Mouse (Mus musculus): Measurements from ENCODE around the gene Nlrc5. TPM values are rescaled to one million over a fixed set of nuclear protein-coding genes. Genes with fewer than 3 reads are reported as not detected.
A peak's percentile ranks its signal among the peaks of the same experiment; 100 is the strongest.

Gene Nlrc5
- polyA plus RNA-seq, 1 experiment from 2014 or later = not detected

DNA sequence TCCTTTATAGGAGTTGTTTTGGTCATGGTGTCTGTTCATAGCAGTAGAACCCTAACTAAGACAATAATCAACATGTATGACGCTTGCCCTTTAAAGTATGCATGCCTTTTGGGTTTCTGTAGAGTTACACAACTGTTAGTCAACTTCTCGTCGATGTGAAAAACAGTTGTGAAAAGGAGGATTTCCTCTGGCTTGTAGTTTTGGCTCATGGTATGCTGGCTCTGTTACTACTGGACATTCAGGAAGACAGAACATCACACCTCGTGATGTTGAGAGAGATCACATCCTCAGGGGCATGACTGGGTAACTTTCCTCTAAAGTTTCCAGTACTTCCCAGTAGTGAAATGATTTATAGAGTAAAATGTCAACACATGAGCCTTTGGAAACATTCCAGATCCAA, 96.5 kb downstream of the Nlrc5 start:
- Histone ChIP-seq H3K4me1 (ENCODE audit: control insufficient read depth, insufficient read depth, low read length) (peaks cover 3% of the 10 kb centered on the region; the same call in 1 of the 2 replicates), H3K27me3 (ENCODE audit: control insufficient read depth, insufficient read depth, low read length) (peaks cover 31% of the 10 kb centered on the region), H3K4me3 (ENCODE audit: low read depth, low read length) (no peak overlapping the region), H3K9ac (ENCODE audit: low read depth, low read length) (no peak overlapping the region), H3K36me3 (ENCODE audit: control insufficient read depth, insufficient read depth, low read length) (no peaks in the 10 kb centered on the region), H3K27ac (ENCODE audit: low read depth, low read length) (no peak overlapping the region), H3K9me3 (replicated peaks; ENCODE audit: control insufficient read depth, low read length) (no peaks in the 10 kb centered on the region), H3K4me2 (no peak overlapping the region)
- 86% methylated on average over 4 of the region's 4 CpGs for WGBS (ENCODE audit: insufficient replicate concordance)
- ATAC-seq (replicated peaks; ENCODE audit: insufficient number of reproducible peaks, low FRiP score, low TSS enrichment) = no peak

DNA sequence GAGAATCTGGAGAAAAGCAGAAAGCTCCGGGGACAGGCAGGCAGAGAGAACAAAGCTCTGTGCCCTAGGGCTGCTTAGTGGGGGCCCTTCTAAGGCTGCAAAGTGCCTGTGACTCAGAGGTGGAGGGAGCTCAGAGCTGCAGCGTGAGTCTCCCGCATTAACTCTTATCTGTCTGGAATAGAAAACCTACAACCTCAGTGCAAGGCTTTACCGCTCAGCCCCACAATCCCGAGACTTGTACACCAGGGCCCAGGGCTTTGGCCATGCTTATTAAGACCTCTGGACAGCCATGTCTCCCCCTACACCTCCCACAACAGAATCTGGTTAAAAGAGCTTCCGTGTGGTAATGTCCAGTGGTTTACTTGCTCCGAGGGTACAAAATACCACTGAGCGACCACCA, 97.8 kb downstream of the Nlrc5 start:
- no peak overlapping the region for H3K27ac ChIP-seq (ENCODE audit: low read depth, low read length)
- H3K27me3 ChIP-seq (ENCODE audit: control insufficient read depth, insufficient read depth, low read length) = peaks cover 38% of the 10 kb centered on the region

DNA sequence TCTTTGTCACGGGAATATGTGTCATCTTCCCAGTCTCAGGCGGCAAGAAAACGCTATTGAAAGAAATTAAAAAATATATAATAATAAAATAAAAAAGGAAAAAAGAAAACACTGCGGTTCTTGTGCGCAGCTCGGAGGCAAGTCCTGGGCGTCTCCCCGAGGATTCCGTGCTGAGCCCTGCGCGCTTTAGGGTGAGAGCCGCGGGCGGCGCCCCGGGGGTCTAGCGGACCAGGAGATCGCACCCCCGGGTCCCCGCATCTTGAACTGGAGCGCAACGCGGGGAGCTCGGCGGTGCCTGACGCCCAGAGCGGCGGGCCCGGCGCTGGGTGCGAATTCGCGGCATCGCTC, 98.3 kb downstream of the Nlrc5 start:
- Histone ChIP-seq H3K27me3 (ENCODE audit: control insufficient read depth, insufficient read depth, low read length) (peaks cover 39% of the 10 kb centered on the region), H3K4me1 (ENCODE audit: control insufficient read depth, insufficient read depth, low read length) (peaks cover 3% of the 10 kb centered on the region; the same call in 1 of the 2 replicates)
- peak; percentile 7; the same call in 1 of the 2 replicates for ATAC-seq (replicated peaks; ENCODE audit: insufficient number of reproducible peaks, low FRiP score, low TSS enrichment)

More for the DNA sequence above, 97.8 kb downstream of the Nlrc5 start:
- H3K36me3 ChIP-seq (ENCODE audit: control insufficient read depth, insufficient read depth, low read length) = no peaks in the 10 kb centered on the region
- 1% methylated on average over 8 of the region's 8 CpGs for WGBS (ENCODE audit: insufficient replicate concordance)
- peak overlapping the region; percentile 65 for H3K4me3 ChIP-seq (ENCODE audit: low read depth, low read length)
- H3K9me3 ChIP-seq (replicated peaks; ENCODE audit: control insufficient read depth, low read length) = no peaks in the 10 kb centered on the region
- peak overlapping the region; percentile 72; the same call in 1 of the 2 replicates for H3K9ac ChIP-seq (ENCODE audit: low read depth, low read length)
- no peak for ATAC-seq (replicated peaks; ENCODE audit: insufficient number of reproducible peaks, low FRiP score, low TSS enrichment)
- peaks cover 3% of the 10 kb centered on the region; the same call in 1 of the 2 replicates for H3K4me1 ChIP-seq (ENCODE audit: control insufficient read depth, insufficient read depth, low read length)
- peak overlapping the region; percentile 98 for H3K4me2 ChIP-seq

DNA sequence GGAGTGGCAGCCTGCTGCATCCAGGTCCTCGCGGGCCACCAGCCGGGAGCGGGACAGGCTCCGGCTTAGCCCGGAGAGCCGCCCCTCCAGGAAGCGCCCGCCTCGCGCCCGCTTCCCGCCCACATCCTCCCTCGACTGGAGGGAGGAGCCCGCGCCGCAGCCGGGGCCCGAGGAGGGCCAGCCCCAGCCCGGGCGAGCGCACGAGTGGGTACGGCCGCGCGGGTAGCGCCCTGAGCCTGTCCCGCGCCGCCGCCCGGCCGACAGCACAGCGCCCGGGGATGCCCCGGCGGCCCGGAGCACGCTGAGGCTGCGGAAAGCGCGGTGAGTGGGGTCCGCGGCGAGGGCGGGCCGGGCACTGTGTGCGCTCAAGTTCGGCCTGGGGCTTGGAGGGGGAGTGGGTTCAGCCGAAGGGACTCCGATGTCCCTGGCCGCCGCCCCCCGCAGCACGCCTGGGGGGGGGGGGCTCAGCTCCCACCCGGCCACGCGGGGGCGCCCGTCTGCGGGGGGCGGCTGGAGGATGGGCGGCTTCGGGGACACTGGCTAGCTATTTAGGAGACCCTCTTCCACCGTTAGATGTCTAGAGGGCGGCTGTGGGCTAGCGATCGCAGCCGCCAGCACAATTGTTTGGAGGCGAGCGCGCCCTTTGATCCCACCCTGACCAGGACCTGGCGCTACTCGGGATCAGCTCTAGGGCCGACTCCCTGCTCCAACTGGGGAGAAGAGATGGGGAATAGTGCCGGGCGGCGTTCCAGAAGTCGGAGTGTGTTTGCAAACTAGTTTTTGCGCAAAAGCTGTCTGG, 98.9 kb downstream of the Nlrc5 start, which contains the start of gene Cpne2:
Gene Cpne2, plus strand, starts transcription at position 118 of the 799 bp plus-strand sequence.
- H3K4me2 ChIP-seq = peak within 1 kb of the TSS; percentile 98
- ATAC-seq (replicated peaks; ENCODE audit: insufficient number of reproducible peaks, low FRiP score, low TSS enrichment) = peak; percentile 72
- no peak within 1 kb of the TSS for H3K27ac ChIP-seq (ENCODE audit: low read depth, low read length)
- peaks cover 3% of the 10 kb centered on the region; the same call in 1 of the 2 replicates for H3K4me1 ChIP-seq (ENCODE audit: control insufficient read depth, insufficient read depth, low read length)
- peaks cover 42% of the 10 kb centered on the region for H3K27me3 ChIP-seq (ENCODE audit: control insufficient read depth, insufficient read depth, low read length)
- no peaks in the 10 kb centered on the region for H3K36me3 ChIP-seq (ENCODE audit: control insufficient read depth, insufficient read depth, low read length)
- 1% methylated on average over 60 of the region's 81 CpGs for WGBS (ENCODE audit: insufficient replicate concordance)
- H3K9ac ChIP-seq (ENCODE audit: low read depth, low read length) = peak within 1 kb of the TSS; percentile 72
- peak within 1 kb of the TSS; percentile 65 for H3K4me3 ChIP-seq (ENCODE audit: low read depth, low read length)
- no peaks in the 10 kb centered on the region for H3K9me3 ChIP-seq (replicated peaks; ENCODE audit: control insufficient read depth, low read length)

More for the DNA sequence above, 98.3 kb downstream of the Nlrc5 start:
- H3K36me3 ChIP-seq (ENCODE audit: control insufficient read depth, insufficient read depth, low read length) = no peaks in the 10 kb centered on the region
- H3K4me2 ChIP-seq = peak overlapping the region; percentile 98
- no peaks in the 10 kb centered on the region for H3K9me3 ChIP-seq (replicated peaks; ENCODE audit: control insufficient read depth, low read length)
- H3K27ac ChIP-seq (ENCODE audit: low read depth, low read length) = no peak overlapping the region
- peak overlapping the region; percentile 72 for H3K9ac ChIP-seq (ENCODE audit: low read depth, low read length)
- H3K4me3 ChIP-seq (ENCODE audit: low read depth, low read length) = peak overlapping the region; percentile 65
- WGBS (ENCODE audit: insufficient replicate concordance) = under 1% methylated on average over 34 of the region's 34 CpGs

DNA sequence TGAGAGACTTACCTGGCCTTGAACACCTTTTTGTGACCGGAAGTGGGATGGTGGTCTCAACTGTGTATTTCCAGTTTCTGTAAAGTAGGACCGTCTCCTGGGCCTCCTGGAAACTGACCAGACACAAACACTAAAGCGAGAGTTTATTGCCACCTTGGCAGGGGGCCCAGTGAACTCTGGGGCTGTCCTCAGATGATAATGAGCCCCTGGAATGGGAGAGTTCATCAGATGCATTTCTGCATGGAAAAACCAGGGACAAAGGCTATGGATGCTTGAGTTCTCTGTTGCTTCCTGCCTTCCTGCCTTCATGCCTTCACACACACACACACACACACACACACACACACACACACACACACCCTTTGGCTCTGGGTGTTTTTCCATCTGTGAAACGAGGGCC, 100.5 kb downstream of the Nlrc5 start:
- Histone ChIP-seq H3K27me3 (ENCODE audit: control insufficient read depth, insufficient read depth, low read length) (peaks cover 42% of the 10 kb centered on the region), H3K4me1 (ENCODE audit: control insufficient read depth, insufficient read depth, low read length) (peaks cover 3% of the 10 kb centered on the region; the same call in 1 of the 2 replicates), H3K4me2 (no peak overlapping the region), H3K27ac (ENCODE audit: low read depth, low read length) (no peak overlapping the region), H3K9ac (ENCODE audit: low read depth, low read length) (no peak overlapping the region), H3K9me3 (replicated peaks; ENCODE audit: control insufficient read depth, low read length) (no peaks in the 10 kb centered on the region), H3K36me3 (ENCODE audit: control insufficient read depth, insufficient read depth, low read length) (no peaks in the 10 kb centered on the region), H3K4me3 (ENCODE audit: low read depth, low read length) (no peak overlapping the region)
- WGBS (ENCODE audit: insufficient replicate concordance) = 44% methylated on average over 4 of the region's 4 CpGs
- ATAC-seq (replicated peaks; ENCODE audit: insufficient number of reproducible peaks, low FRiP score, low TSS enrichment) = no peak

DNA sequence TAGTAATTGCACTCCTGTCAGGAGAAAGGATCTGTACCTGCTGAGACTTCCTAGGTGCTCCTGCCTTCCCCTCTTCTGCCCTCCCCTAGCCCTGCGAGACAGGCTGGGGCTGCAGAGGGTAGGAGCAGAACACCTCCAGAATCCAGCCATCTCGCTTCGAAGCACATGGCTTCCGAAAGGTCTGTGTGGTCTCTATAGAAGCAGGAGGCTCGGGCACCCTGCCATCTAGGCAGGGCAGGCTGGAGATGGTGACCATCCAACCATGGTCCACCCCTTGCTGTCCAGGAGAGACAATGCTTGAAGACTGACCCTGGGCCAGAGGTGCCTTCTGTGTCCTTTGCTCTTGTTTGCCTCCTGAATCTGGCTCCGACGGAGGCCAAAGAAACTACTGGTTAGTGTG, 101.5 kb downstream of the Nlrc5 start:
- Histone ChIP-seq H3K27me3 (ENCODE audit: control insufficient read depth, insufficient read depth, low read length) (peaks cover 36% of the 10 kb centered on the region), H3K4me3 (ENCODE audit: low read depth, low read length) (no peak overlapping the region), H3K4me2 (no peak overlapping the region), H3K27ac (ENCODE audit: low read depth, low read length) (no peak overlapping the region), H3K9me3 (replicated peaks; ENCODE audit: control insufficient read depth, low read length) (no peaks in the 10 kb centered on the region), H3K9ac (ENCODE audit: low read depth, low read length) (no peak overlapping the region), H3K36me3 (ENCODE audit: control insufficient read depth, insufficient read depth, low read length) (no peaks in the 10 kb centered on the region), H3K4me1 (ENCODE audit: control insufficient read depth, insufficient read depth, low read length) (peaks cover 3% of the 10 kb centered on the region; the same call in 1 of the 2 replicates)
- no peak for ATAC-seq (replicated peaks; ENCODE audit: insufficient number of reproducible peaks, low FRiP score, low TSS enrichment)
- 77% methylated on average over 7 of the region's 7 CpGs for WGBS (ENCODE audit: insufficient replicate concordance)

DNA sequence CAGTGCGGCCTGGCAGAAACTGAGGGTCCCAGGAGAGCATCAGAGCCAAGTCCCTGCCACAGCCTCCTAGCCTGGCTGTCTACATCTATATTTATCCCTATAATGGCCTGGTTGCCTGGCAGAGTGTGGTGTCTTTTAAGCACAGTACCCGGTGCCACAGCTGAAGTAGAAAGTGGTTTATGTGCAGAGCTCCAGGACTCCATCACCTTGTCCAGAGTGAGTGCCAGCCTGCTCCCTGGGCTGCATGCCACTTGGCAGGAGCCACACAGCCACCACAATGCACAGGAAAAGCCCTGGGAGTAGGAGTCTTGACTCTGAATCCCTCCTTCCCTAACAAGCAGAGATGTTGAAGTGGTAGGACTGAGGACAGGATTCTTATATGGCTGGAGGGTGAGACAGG, 103.3 kb downstream of the Nlrc5 start:
- H3K9ac ChIP-seq (ENCODE audit: low read depth, low read length) = no peak overlapping the region
- H3K27ac ChIP-seq (ENCODE audit: low read depth, low read length) = no peak overlapping the region
- ATAC-seq (replicated peaks; ENCODE audit: insufficient number of reproducible peaks, low FRiP score, low TSS enrichment) = no peak
- H3K27me3 ChIP-seq (ENCODE audit: control insufficient read depth, insufficient read depth, low read length) = peaks cover 33% of the 10 kb centered on the region
- H3K36me3 ChIP-seq (ENCODE audit: control insufficient read depth, insufficient read depth, low read length) = no peaks in the 10 kb centered on the region
- peaks cover 3% of the 10 kb centered on the region; the same call in 1 of the 2 replicates for H3K4me1 ChIP-seq (ENCODE audit: control insufficient read depth, insufficient read depth, low read length)
- H3K4me2 ChIP-seq = no peak overlapping the region
- H3K9me3 ChIP-seq (replicated peaks; ENCODE audit: control insufficient read depth, low read length) = no peaks in the 10 kb centered on the region
- no peak overlapping the region for H3K4me3 ChIP-seq (ENCODE audit: low read depth, low read length)
- WGBS (ENCODE audit: insufficient replicate concordance) = 70% methylated on average over 2 of the region's 2 CpGs

DNA sequence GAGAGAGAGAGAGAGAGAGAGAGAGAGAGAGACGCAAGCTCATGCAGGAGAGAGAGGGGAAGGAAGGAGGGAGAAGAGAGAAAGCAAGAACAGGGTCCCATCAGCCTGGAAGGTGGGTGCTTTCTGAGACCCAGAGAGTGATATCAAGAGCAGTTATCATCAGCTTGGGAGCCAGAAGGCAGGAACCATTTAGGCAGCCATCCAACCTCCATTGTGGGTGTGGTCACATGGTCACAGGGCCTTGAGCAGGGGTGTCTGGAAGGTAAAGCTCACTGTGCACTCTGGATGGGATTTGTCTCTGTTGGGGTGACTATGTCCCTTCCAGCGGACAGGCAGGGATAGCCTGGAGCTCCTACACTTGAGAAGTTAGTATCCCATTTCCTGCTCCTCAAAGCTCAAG, 105.9 kb downstream of the Nlrc5 start:
- H3K9me3 ChIP-seq (replicated peaks; ENCODE audit: control insufficient read depth, low read length) = no peaks in the 10 kb centered on the region
- H3K4me2 ChIP-seq = no peak overlapping the region
- H3K9ac ChIP-seq (ENCODE audit: low read depth, low read length) = no peak overlapping the region
- H3K36me3 ChIP-seq (ENCODE audit: control insufficient read depth, insufficient read depth, low read length) = no peaks in the 10 kb centered on the region
- H3K27ac ChIP-seq (ENCODE audit: low read depth, low read length) = no peak overlapping the region
- ATAC-seq (replicated peaks; ENCODE audit: insufficient number of reproducible peaks, low FRiP score, low TSS enrichment) = no peak
- H3K4me1 ChIP-seq (ENCODE audit: control insufficient read depth, insufficient read depth, low read length) = peaks cover 4% of the 10 kb centered on the region; the same call in 1 of the 2 replicates
- H3K4me3 ChIP-seq (ENCODE audit: low read depth, low read length) = no peak overlapping the region
- H3K27me3 ChIP-seq (ENCODE audit: control insufficient read depth, insufficient read depth, low read length) = peaks cover 12% of the 10 kb centered on the region
- 84% methylated on average over 2 of the region's 2 CpGs for WGBS (ENCODE audit: insufficient replicate concordance)

Data from heart, embryonic 11.5 days (tissue).